Mouse (Mus musculus) small intestine, adult 2 months (tissue): ENCODE results near the gene Mmp25.

ENCODE experiments used
- CTCF ChIP-seq: fragments of 200-500 bp; IDR thresholded peaks from 2 replicates; pipeline ENCODE4 v1.5.1; 2012; ENCODE audit warnings: low read depth, mild to moderate bottlenecking, control low read depth, inconsistent platforms, low read length, moderate library complexity, mixed read lengths; ENCODE audit not compliant: insufficient replicate concordance, insufficient read length; ENCODE audit errors: extremely low read depth
- POLR2A ChIP-seq: fragments of 200-500 bp; IDR thresholded peaks from 2 replicates; pipeline ENCODE4 v1.6.1; 2012; ENCODE audit warnings: low read depth, mild to moderate bottlenecking, control low read depth, inconsistent platforms, low read length, moderate library complexity

DNA sequence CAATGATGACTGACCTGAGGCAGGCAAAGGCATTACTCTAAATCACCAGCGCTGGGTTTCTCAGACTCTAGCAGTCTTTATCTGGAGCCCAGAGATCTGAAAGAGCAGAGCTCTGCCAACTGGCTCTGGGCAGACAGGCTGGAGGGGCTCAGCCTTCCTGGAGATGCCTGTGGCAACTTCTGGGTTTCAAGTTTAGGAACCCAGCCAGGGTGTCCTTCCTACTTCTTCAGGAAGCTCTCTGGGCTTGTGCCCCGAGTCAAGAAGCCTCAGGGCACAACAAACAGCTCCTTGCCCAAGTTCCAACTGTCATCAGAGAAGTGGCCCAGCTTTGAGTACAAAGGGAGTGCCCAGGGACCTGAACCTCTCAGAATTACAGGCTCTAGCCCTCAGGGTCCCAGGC, 9.3 kb upstream of the Mmp25 start:
- TF ChIP-seq CTCF: no peak
- TF ChIP-seq POLR2A: no peak
